Mouse (Mus musculus) gastrocnemius, postnatal 14 days (tissue): ENCODE data around the gene Sympk. TPM values are rescaled to one million over a fixed set of nuclear protein-coding genes. Genes with fewer than 3 reads are reported as not detected.
A peak's percentile ranks its signal among the peaks of the same experiment; 100 is the strongest.

Experiments
- DNase-seq: peaks from one replicate; pipeline ENCODE4 v3.0.0; 2021; ENCODE audit warnings: mixed read lengths
- intact Hi-C: fragments of 180-260 bp; cut with DNase I; formaldehyde crosslinking; loops from one replicate; pipeline ENCODE4 v1.15.1; 2025; ENCODE audit warnings: low total_unique reads
- total RNA-seq, 2 experiments: library from RNA; stranded (reverse); gene quantifications; 2 replicates each; pipeline ENCODE4 v1.2.3; 2021

Gene Sympk
- total RNA-seq, 2 experiments from 2014 or later, result 38.2 to 41.1 TPM

GRCm38 (mm10) chr7:19004631-19005079 is 19.5 kb upstream of the Sympk start:
- intact Hi-C loops, result no loop called here
- peak; percentile 49 for DNase-seq

DNA sequence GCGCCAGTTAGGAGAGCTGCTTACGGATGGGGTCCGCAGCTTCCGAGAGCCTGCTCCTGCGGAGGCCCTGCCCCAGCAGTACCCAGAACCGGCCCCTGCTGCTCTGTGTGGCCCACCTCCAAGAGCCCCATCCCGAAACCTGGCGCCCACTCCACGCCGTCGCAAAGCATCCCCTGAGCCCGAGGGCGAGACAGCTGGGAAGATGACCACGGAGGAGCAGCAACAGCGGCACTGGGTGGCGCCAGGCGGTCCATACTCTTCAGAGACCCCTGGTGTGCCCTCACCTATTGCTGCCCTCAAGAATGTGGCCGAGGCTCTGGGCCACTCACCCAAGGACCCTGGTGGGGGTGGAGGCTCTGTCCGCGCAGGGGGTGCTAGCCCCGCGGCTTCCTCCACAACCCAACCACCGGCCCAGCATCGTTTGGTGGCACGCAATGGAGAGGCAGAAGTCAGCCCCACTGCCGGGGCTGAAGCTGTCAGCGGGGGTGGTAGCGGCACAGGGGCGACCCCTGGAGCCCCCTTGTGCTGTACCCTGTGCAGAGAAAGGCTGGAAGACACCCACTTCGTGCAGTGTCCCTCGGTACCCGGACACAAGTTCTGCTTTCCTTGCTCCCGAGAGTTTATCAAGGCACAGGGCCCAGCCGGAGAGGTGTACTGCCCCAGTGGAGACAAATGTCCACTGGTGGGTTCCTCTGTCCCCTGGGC is 18.6 kb upstream of the Sympk start:
- intact Hi-C loops, result no loop called here
- DNase-seq, result no peak

DNA sequence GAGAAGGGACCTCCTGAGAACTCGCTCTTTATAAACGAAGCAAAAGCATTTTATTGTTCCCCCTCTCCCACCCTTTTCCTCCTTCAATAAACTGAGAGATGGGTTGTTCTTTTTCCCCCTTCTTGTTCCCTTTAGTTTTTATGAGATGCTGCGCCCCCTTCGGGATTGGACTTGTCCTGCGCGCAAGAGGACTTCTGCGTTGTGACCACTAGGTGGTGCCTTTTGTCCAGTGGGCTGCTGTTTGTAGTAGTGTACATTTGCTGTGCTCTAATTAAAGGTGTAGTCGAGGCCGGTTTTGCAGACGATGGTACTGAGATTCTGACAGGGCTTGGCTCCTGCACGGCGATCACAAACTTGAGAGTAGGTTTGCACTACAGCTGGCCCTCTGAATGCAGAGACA is 17.7 kb upstream of the Sympk start:
- intact Hi-C loops, result no loop called here
- peak; percentile 81 for DNase-seq

DNA sequence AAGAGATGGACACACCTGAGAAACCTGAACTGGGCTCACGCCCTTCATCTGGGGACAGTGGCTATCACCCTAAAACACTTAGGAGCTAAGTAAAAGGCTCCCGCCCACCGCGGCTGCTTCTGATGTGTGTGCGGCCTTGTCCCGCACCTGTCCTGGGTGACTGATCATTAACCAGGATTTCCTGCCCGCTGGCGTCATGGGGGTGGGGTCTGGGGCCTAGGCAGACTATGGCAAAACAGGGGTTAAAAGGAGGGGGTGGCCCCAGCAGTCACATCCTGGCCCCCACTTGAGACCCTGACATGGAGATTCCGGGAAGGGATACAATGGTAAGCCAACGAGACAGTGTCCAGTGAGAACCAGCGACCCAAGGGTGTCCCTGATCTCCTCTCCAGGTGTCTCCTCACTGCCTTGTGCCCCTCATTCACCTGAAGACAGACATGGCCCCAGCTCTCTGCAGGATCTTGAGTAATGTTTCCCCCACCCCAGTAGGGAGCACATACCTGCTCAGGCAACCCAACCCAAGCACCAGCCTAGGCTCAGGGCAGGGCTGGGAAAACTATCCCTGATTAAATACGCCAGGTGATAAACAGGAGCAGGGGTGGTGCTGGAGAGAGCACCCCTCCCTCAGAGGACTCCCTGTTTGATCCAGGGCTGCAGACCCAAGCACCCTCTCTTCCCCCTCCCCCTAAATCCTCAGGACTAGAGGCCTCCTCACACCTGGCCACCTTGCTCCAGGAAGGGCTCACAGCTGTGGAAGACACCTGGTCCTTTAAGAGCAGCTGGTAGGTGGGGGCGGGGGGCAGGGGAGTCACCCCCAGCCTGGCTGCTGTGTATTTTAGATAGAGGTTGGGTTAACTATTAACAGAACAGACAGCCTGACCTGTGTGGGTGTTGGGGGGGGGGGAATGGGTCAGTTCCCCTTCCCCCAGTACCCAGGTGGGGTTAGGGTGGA is 16.9 kb upstream of the Sympk start:
- DNase-seq, result no peak
- intact Hi-C loops, result no loop called here

DNA sequence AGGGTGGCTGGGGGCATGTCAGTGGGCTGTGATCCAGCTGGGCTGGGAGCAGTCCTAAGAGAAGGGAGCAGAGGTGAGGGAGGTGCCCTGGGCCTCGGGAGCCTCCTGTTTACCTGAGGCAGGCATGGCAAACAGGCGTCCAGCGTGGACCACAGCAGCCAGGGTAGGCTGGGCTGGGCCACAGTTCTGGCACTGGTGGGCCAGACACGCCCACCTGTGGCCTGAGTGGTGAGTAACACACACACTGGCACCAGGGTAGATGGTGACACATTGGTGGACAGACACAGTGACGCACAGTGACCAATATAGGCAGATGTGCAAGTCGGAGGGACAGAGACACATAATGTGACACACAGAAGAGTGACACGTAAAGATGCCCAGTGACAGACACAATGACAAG is 13.6 kb upstream of the Sympk start:
- intact Hi-C loops, result no loop called here
- DNase-seq, result no peak

DNA sequence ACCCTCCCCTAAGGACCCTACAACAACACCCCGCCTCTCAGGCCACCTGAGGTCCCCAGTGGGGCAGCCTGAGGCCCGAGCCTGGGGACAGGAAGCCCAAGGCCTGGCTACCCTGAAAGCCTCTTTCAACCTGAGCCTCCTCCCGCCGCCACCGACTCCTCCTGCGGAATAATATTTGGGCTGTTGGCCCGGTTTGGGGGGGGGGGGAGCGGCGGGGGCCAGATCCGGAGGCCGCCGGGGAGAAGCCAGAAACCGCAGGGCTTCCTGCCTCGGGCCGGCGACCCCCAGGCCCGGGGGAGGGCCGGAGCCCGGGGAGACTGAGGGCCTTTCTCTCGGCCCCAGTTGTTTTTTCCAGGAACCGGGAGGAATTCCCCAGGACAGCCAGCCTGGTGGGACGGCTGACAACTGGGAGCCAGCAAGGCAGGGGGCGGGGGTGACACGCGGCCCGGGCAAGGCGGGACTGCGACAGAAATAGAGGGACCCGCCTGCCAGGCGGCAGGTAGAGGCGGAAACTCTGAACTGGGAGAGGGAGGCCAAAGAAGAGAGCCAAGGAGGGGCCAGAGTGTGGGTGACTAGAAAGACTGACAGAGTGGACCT is 12.1 kb upstream of the Sympk start:
- intact Hi-C loops, result no loop called here
- DNase-seq, result peak; percentile 50

GRCm38 (mm10) chr7:19012882-19013281 is 11.3 kb upstream of the Sympk start:
- no peak for DNase-seq
- intact Hi-C loops, result no loop called here

- intact Hi-C loops, result no loop called here
- DNase-seq, result no peak
Observed at GRCm38 (mm10) chr7:19014452-19014851, 9.7 kb upstream of the Sympk start.

GRCm38 (mm10) chr7:19016042-19016441 is 8.1 kb upstream of the Sympk start:
- intact Hi-C loops, result no loop called here
- DNase-seq, result no peak

- DNase-seq, result no peak
- intact Hi-C loops, result no loop called here
Observed at GRCm38 (mm10) chr7:19017909-19018308, 6.3 kb upstream of the Sympk start.

GRCm38 (mm10) chr7:19021048-19021447 is 3.1 kb upstream of the Sympk start:
- DNase-seq, result no peak
- intact Hi-C loops, result no loop called here

DNA sequence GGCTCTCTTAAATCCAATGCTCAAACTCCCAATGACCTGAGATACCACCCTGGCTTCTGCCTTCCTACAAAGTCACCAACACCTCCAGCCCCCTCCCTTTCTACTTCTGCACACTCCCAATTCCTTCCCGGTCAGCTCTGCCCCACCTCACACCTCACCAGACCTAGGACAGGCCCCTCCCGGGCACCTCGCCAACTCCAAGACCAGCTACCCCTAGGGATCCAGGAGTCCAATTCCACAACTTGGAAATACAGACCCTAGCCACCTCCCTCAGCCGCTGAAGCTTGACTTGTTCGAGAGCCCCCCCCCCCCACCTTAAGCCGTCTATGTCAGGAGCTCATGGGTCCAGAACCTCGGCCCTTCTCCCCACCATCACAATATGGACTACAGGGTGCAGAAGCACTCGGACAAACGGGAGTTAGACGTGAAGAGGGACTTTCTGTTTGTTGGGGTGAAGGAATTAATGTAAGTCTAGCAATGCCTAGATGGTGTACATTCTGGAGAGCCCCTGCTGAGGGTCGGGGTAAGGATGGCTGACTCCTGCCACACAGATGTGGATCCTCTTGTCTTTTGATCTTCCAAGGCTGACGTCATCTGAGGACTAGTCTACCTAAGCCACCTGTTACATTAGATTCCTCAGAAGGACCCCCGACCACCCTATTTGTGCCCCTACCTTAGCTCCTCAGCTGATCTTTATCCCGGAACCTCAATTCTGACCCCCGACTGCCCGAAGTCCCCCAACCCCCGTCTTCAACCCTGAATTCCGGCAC is 1.8 kb upstream of the Sympk start:
- intact Hi-C loops, result no loop called here
- no peak for DNase-seq

DNA sequence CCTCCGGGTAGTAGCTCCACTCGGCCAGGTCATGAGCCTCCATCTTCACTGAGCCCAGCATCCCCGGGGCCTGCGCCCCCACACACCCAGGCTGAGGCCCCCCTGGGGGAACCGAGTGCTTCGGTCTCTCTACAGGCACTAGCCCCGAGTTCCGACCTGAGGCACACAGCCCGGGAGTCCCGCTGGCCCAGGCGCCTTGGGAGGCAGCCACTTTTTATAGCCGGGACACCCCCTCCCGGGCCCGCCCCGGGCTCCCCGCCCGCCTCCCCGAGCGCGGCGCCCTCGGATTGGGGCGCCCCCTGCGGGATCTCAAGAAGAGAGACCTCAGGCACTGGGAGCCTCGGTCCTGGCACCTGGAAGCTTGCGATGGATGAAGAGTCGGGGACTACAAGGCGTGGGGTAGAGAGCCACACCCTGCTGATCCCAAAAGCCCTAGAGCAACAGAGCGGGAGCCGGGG is 791 bp upstream of the Sympk start, which contains the start of gene Foxa3:
Foxa3 (minus strand) TSS at position 182 of the 458 bp plus-strand sequence.
- DNase-seq, result peak; percentile 72
- intact Hi-C loops, result no loop called here

GRCm38 (mm10) chr7:19024581-19025255 is 541 bp downstream of the Sympk start:
- DNase-seq, result no peak
- intact Hi-C loops, result no loop called here

- intact Hi-C loops, result no loop called here
- DNase-seq, result no peak
Observed at GRCm38 (mm10) chr7:19028067-19028466, 3.9 kb downstream of the Sympk start.

- intact Hi-C loops, result no loop called here
- DNase-seq, result no peak
Observed at GRCm38 (mm10) chr7:19029084-19029653, 5.0 kb downstream of the Sympk start.

DNA sequence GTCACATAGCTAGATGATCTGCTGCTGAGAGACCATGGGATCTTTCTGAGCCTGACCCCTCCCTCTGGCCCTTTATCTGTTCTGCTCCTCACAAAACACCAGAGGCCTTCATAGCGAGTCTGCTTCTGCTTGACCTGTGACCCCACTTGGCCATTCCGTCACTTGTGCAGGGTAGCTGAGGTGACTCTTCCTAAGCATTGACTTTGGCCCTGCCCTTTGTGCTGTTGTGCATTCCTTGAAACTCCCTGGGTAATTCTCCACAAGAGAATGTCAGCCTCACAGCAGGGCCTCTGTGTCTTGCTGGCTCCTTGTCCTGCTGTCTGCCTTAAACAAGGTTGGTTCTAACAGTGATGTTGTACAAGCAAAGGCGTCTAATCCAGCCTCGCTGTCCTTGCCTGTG is 7.5 kb downstream of the Sympk start:
- DNase-seq, result no peak

DNA sequence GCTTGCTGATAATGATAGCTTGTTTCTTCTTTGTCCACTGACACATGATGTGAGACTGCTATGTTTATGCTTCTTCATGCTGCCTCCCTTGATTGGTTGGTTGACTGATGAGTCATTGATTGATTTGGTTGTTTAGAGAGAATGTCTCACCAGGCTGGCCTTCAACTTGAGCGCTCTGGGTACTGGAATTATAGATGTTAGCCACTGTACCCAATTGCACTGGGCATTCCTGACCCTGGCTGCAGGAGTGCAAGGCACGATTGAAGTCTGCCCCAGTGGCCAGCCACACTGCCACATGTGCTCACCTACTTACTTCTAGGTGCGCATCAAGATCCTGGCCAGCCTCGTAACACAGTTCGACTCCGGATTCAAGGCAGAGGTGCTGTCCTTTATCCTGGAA is 20.4 kb downstream of the Sympk start:
- no peak for DNase-seq
- intact Hi-C loops, result no loop called here

More for the DNA sequence above, 7.5 kb downstream of the Sympk start:
- intact Hi-C loops, result no loop called here
